Mouse (Mus musculus) G1E (cell line): ENCODE measurements around the gene Sppl3.

Experiments used
- CTCF ChIP-seq: IDR thresholded peaks from 2 replicates; pipeline ENCODE4 v1.5.1; 2012; ENCODE audit warnings: low read depth, low read length, inconsistent platforms, mixed read lengths
- GATA1 ChIP-seq: IDR thresholded peaks from 2 replicates; pipeline ENCODE4 v1.6.1; 2012; ENCODE audit warnings: borderline replicate concordance, low read length, inconsistent platforms, mixed read lengths
- POLR2AphosphoS5 ChIP-seq: IDR thresholded peaks from 2 replicates; pipeline ENCODE4 v1.6.1; 2012; ENCODE audit warnings: low read depth, low read length, inconsistent platforms; ENCODE audit not compliant: insufficient replicate concordance
- TAL1 ChIP-seq: conservative IDR thresholded peaks from 2 replicates; pipeline ENCODE4 v1.6.1; 2012; ENCODE audit warnings: low read depth, low read length, inconsistent platforms, mixed read lengths

- no peak for TF ChIP-seq CTCF
- no peak for TF ChIP-seq TAL1
- no peak for TF ChIP-seq GATA1
- TF ChIP-seq POLR2AphosphoS5, result no peak
Observed at GRCm38 (mm10) chr5:115144471-115144870, 133.5 kb downstream of the Sppl3 start.
